Mouse (Mus musculus) G1E (cell line): Measurements from ENCODE around the gene Jade2. TPM values are rescaled to one million over a fixed set of nuclear protein-coding genes. Genes with fewer than 3 reads are reported as not detected.

Experiments used
- ATAC-seq: 2 replicates; pipeline ENCODE4 v1.8.0; 2016; ENCODE audit warnings: mild to moderate bottlenecking; ENCODE audit not compliant: insufficient number of reproducible peaks, poor library complexity, low FRiP score, severe bottlenecking; ENCODE audit errors: extremely low read depth
- DNase-seq: peaks from one replicate; pipeline ENCODE4 v3.0.0; 2012; ENCODE audit warnings: low spot score
- H3K27me3 ChIP-seq: 2 replicates; pipeline ENCODE4 v1.6.1; 2012; ENCODE audit warnings: mild to moderate bottlenecking, low read length, inconsistent platforms; ENCODE audit not compliant: insufficient read depth
- H3K36me3 ChIP-seq: replicated peaks from 2 replicates; pipeline ENCODE3; 2012; ENCODE audit warnings: mild to moderate bottlenecking, inconsistent platforms
- H3K4me1 ChIP-seq: 2 replicates; pipeline ENCODE4 v1.6.1; 2012; ENCODE audit warnings: low read depth, low read length, inconsistent platforms, mixed read lengths; ENCODE audit not compliant: insufficient read depth
- H3K4me3 ChIP-seq: 2 replicates; pipeline ENCODE4 v1.5.1; 2012; ENCODE audit warnings: low read depth, mild to moderate bottlenecking, inconsistent platforms, low read length, moderate library complexity, mixed read lengths
- H3K9me3 ChIP-seq: replicated peaks from 2 replicates; pipeline ENCODE4 v1.6.1; 2012; ENCODE audit warnings: inconsistent platforms
- CTCF ChIP-seq: IDR thresholded peaks from 2 replicates; pipeline ENCODE4 v1.5.1; 2012; ENCODE audit warnings: low read depth, low read length, inconsistent platforms, mixed read lengths
- GATA1 ChIP-seq: IDR thresholded peaks from 2 replicates; pipeline ENCODE4 v1.6.1; 2012; ENCODE audit warnings: borderline replicate concordance, low read length, inconsistent platforms, mixed read lengths
- GATA2 ChIP-seq: IDR thresholded peaks from 2 replicates; pipeline ENCODE4 v1.6.1; 2012; ENCODE audit warnings: low read depth, low read length, inconsistent platforms, borderline replicate concordance
- POLR2AphosphoS5 ChIP-seq: IDR thresholded peaks from 2 replicates; pipeline ENCODE4 v1.6.1; 2012; ENCODE audit warnings: low read depth, low read length, inconsistent platforms; ENCODE audit not compliant: insufficient replicate concordance
- TAL1 ChIP-seq: conservative IDR thresholded peaks from 2 replicates; pipeline ENCODE4 v1.6.1; 2012; ENCODE audit warnings: low read depth, low read length, inconsistent platforms, mixed read lengths
- polyA plus RNA-seq: library from polyadenylated mRNA; stranded (reverse); fragments of >175 nt; gene quantifications from 2 replicates; pipeline ENCODE4 v1.2.3, GENCODE M21; 2012
- total RNA-seq, 2 experiments: library from RNA; stranded (forward) in 1 of 2; stranded (reverse) in 1 of 2; fragments of 200-1000 nt in 1 of 2; fragments of >200 nt in 1 of 2; fragmentation: Nextera tagmentation in 1 of 2; gene quantifications; 2 replicates each; pipeline ENCODE4 v1.2.3; 2014 to 2017

The Jade2 gene
- total and polyA plus RNA-seq, 3 experiments: 7.0 to 13.7 (median 8.4) TPM

- TF ChIP-seq GATA1: no peak
- TF ChIP-seq CTCF: no peak
- no peak for TF ChIP-seq TAL1
- TF ChIP-seq POLR2AphosphoS5: no peak
- no peak for TF ChIP-seq GATA2
- H3K4me1 ChIP-seq: no peaks in the 10 kb centered on the region
- no peaks in the 10 kb centered on the region for H3K9me3 ChIP-seq
- no peak for DNase-seq
- peaks cover 12% of the 10 kb centered on the region for H3K27me3 ChIP-seq
- H3K36me3 ChIP-seq: no peaks in the 10 kb centered on the region
- no peak overlapping the region for H3K4me3 ChIP-seq
- ATAC-seq: no peak
Observed at GRCm38 (mm10) chr11:51885681-51886080, 28.2 kb upstream of the Jade2 start.

GRCm38 (mm10) chr11:51884092-51884491, 26.6 kb upstream of the Jade2 start:
- H3K27me3 ChIP-seq: peaks cover 10% of the 10 kb centered on the region
- no peak for TF ChIP-seq GATA1
- TF ChIP-seq CTCF: no peak
- no peak for TF ChIP-seq TAL1
- TF ChIP-seq GATA2: no peak
- no peak for TF ChIP-seq POLR2AphosphoS5
- no peak for ATAC-seq
- H3K36me3 ChIP-seq: no peaks in the 10 kb centered on the region
- H3K9me3 ChIP-seq: no peaks in the 10 kb centered on the region
- no peak for DNase-seq
- H3K4me1 ChIP-seq: no peaks in the 10 kb centered on the region
- H3K4me3 ChIP-seq: no peak overlapping the region

DNA sequence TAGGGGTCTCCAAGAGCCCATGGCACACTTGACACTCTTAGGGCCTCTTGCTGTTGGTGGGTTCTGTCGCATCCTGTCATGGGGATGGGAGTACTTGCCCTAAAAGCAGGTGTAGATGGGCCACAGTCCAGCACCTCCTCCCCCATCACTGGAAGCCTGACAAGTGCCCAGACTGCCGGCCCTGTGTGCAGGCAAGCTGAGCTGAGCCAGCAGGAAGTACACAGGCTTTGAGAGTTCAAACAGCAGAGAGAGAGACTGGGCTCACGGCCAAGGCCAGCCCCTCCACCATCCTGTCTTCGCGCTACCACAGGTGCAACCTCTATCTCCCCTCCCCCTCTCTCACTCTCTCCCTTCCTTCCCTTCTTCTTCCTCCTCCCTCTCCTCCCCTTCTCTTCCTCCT, 26.2 kb upstream of the Jade2 start:
- DNase-seq: no peak
- no peak for ATAC-seq
- Histone ChIP-seq H3K4me3 (no peak overlapping the region), H3K27me3 (peaks cover 7% of the 10 kb centered on the region), H3K9me3 (no peaks in the 10 kb centered on the region), H3K36me3 (no peaks in the 10 kb centered on the region), H3K4me1 (no peaks in the 10 kb centered on the region)
- TF ChIP-seq TAL1 (no peak), CTCF (no peak)

- TF ChIP-seq TAL1 (no peak), GATA1 (no peak), POLR2AphosphoS5 (no peak), GATA2 (no peak), CTCF (no peak)
- peaks cover 2% of the 10 kb centered on the region; the same call in 1 of the 2 replicates for H3K4me1 ChIP-seq
- H3K36me3 ChIP-seq: no peaks in the 10 kb centered on the region
- peaks cover 10% of the 10 kb centered on the region; the same call in 1 of the 2 replicates for H3K27me3 ChIP-seq
- H3K4me3 ChIP-seq: no peak overlapping the region
- ATAC-seq (no peak), DNase-seq (no peak)
- H3K9me3 ChIP-seq: no peaks in the 10 kb centered on the region
Observed at GRCm38 (mm10) chr11:51881776-51882175, 24.3 kb upstream of the Jade2 start.

DNA sequence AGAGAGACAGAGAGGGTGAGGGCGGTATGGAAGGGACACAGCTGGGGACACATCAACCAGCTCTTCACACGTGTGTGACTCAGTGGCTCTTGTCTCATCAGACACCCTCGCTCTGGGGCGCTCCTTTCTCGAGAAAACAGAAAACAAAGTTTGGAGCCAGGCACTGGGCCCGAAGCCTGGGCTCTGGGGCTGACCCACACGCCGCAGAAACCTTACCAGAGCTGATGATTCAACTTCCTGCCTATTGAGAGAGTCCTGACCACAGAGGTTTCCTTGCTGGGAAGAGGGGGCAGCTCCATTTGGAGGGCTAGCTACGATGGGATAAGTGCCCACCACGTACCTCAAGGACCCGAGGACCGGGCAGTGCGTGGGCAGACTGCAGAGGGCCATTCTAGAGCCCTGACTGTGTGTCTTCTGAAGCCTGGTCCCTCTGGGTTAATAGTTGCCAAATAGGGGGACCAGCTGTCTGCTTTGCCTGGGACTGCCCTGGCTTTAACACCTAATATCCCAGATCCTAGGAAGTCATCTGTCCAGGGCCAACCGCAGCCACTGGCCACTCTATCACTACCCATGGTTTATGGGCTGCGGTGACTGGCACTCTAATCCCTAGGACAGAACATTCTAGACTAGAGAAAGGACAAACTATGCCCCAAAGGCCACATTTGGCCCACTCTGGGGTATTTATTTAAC, 23.7 kb upstream of the Jade2 start:
- ATAC-seq (no peak), DNase-seq (no peak)
- TF ChIP-seq GATA2: no peak
- no peak for TF ChIP-seq GATA1
- TF ChIP-seq CTCF: no peak
- TF ChIP-seq POLR2AphosphoS5: no peak
- TF ChIP-seq TAL1: no peak
- Histone ChIP-seq H3K36me3 (no peaks in the 10 kb centered on the region), H3K4me1 (peaks cover 2% of the 10 kb centered on the region; the same call in 1 of the 2 replicates), H3K4me3 (no peak overlapping the region), H3K9me3 (no peaks in the 10 kb centered on the region), H3K27me3 (peaks cover 13% of the 10 kb centered on the region; the same call in 1 of the 2 replicates)

- Histone ChIP-seq H3K4me1 (peaks cover 8% of the 10 kb centered on the region), H3K27me3 (peaks cover 25% of the 10 kb centered on the region), H3K9me3 (no peaks in the 10 kb centered on the region), H3K4me3 (no peak overlapping the region), H3K36me3 (no peaks in the 10 kb centered on the region)
- ATAC-seq (no peak), DNase-seq (no peak)
- TF ChIP-seq GATA2: no peak
- no peak for TF ChIP-seq TAL1
- no peak for TF ChIP-seq POLR2AphosphoS5
- TF ChIP-seq GATA1: no peak
- no peak for TF ChIP-seq CTCF
Observed at GRCm38 (mm10) chr11:51876943-51877344, 19.5 kb upstream of the Jade2 start.
